Mouse (Mus musculus): ENCODE results near the gene Rpl31. TPM values are rescaled to one million over a fixed set of nuclear protein-coding genes. Genes with fewer than 3 reads are reported as not detected.

Gene Rpl31
- polyA plus RNA-seq, 1 experiment from 2014 or later, result 410 TPM

- Histone ChIP-seq H3K27ac (no peak overlapping the region), H3K9me3 (no peaks in the 10 kb centered on the region), H3K9ac (no peak overlapping the region), H3K4me2 (replicated peaks) (no peak overlapping the region), H3K4me1 (peaks cover 20% of the 10 kb centered on the region), H3K36me3 (peaks cover 48% of the 10 kb centered on the region), H3K4me3 (no peak overlapping the region), H3K27me3 (replicated peaks) (no peaks in the 10 kb centered on the region)
- ATAC-seq (ENCODE audit: low FRiP score, low read depth), result no peak
- 91% methylated on average over 6 of the region's 6 CpGs for WGBS
Measured at GRCm38 (mm10) chr1:39370431-39370830, 2.8 kb downstream of the Rpl31 start.

- no peaks in the 10 kb centered on the region for H3K9me3 ChIP-seq
- H3K4me3 ChIP-seq, result no peak overlapping the region
- H3K27me3 ChIP-seq (replicated peaks), result no peaks in the 10 kb centered on the region
- H3K4me2 ChIP-seq (replicated peaks), result no peak overlapping the region
- ATAC-seq (ENCODE audit: low FRiP score, low read depth), result no peak
- WGBS, result 87% methylated on average over 8 of the region's 8 CpGs
- no peak overlapping the region for H3K9ac ChIP-seq
- H3K27ac ChIP-seq, result no peak overlapping the region
- peaks cover 54% of the 10 kb centered on the region for H3K36me3 ChIP-seq
- peaks cover 14% of the 10 kb centered on the region for H3K4me1 ChIP-seq
Measured at GRCm38 (mm10) chr1:39372220-39372843, 4.7 kb downstream of the Rpl31 start.

GRCm38 (mm10) chr1:39373378-39373777 lies 5.7 kb downstream of the Rpl31 start:
- no peaks in the 10 kb centered on the region for H3K9me3 ChIP-seq
- peaks cover 54% of the 10 kb centered on the region for H3K36me3 ChIP-seq

GRCm38 (mm10) chr1:39374231-39374809 lies 6.7 kb downstream of the Rpl31 start:
- H3K9me3 ChIP-seq, result no peaks in the 10 kb centered on the region
- peaks cover 6% of the 10 kb centered on the region for H3K4me1 ChIP-seq
- H3K9ac ChIP-seq, result no peak overlapping the region
- WGBS, result 91% methylated on average over 5 of the region's 5 CpGs
- H3K27me3 ChIP-seq (replicated peaks), result no peaks in the 10 kb centered on the region
- no peak for ATAC-seq (ENCODE audit: low FRiP score, low read depth)
- no peak overlapping the region for H3K4me3 ChIP-seq
- H3K36me3 ChIP-seq, result peaks cover 54% of the 10 kb centered on the region
- no peak overlapping the region for H3K27ac ChIP-seq
- no peak overlapping the region for H3K4me2 ChIP-seq (replicated peaks)

More at GRCm38 (mm10) chr1:39373378-39373777, 5.7 kb downstream of the Rpl31 start:
- WGBS, result 72% methylated on average over 4 of the region's 4 CpGs
- Histone ChIP-seq H3K4me1 (peaks cover 14% of the 10 kb centered on the region), H3K27me3 (replicated peaks) (no peaks in the 10 kb centered on the region), H3K4me2 (replicated peaks) (no peak overlapping the region), H3K9ac (no peak overlapping the region), H3K4me3 (no peak overlapping the region), H3K27ac (no peak overlapping the region)
- ATAC-seq (ENCODE audit: low FRiP score, low read depth), result no peak

- H3K4me3 ChIP-seq, result no peak overlapping the region
- no peaks in the 10 kb centered on the region for H3K27me3 ChIP-seq (replicated peaks)
- no peak for ATAC-seq (ENCODE audit: low FRiP score, low read depth)
- WGBS, result 91% methylated on average over 7 of the region's 7 CpGs
- H3K27ac ChIP-seq, result no peak overlapping the region
- H3K4me1 ChIP-seq, result no peaks in the 10 kb centered on the region
- peaks cover 37% of the 10 kb centered on the region for H3K36me3 ChIP-seq
- no peak overlapping the region for H3K9ac ChIP-seq
- H3K9me3 ChIP-seq, result no peaks in the 10 kb centered on the region
- no peak overlapping the region for H3K4me2 ChIP-seq (replicated peaks)
Measured at GRCm38 (mm10) chr1:39376121-39376520, 8.5 kb downstream of the Rpl31 start.

- peaks cover 31% of the 10 kb centered on the region for H3K36me3 ChIP-seq
Measured at GRCm38 (mm10) chr1:39376726-39377240, 9.1 kb downstream of the Rpl31 start.

GRCm38 (mm10) chr1:39378540-39378939 lies 10.9 kb downstream of the Rpl31 start:
- H3K4me1 ChIP-seq, result no peaks in the 10 kb centered on the region
- H3K9me3 ChIP-seq, result no peaks in the 10 kb centered on the region
- H3K4me2 ChIP-seq (replicated peaks), result no peak overlapping the region
- WGBS, result 80% methylated on average over 1 of the region's 1 CpGs
- ATAC-seq (ENCODE audit: low FRiP score, low read depth), result no peak
- H3K27me3 ChIP-seq (replicated peaks), result no peaks in the 10 kb centered on the region
- no peak overlapping the region for H3K27ac ChIP-seq
- H3K9ac ChIP-seq, result no peak overlapping the region
- peaks cover 14% of the 10 kb centered on the region for H3K36me3 ChIP-seq
- H3K4me3 ChIP-seq, result no peak overlapping the region

More at GRCm38 (mm10) chr1:39376726-39377240, 9.1 kb downstream of the Rpl31 start:
- WGBS, result 94% methylated on average over 9 of the region's 9 CpGs
- Histone ChIP-seq H3K27me3 (replicated peaks) (no peaks in the 10 kb centered on the region), H3K9ac (no peak overlapping the region), H3K9me3 (no peaks in the 10 kb centered on the region), H3K27ac (no peak overlapping the region), H3K4me2 (replicated peaks) (no peak overlapping the region), H3K4me1 (no peaks in the 10 kb centered on the region), H3K4me3 (no peak overlapping the region)
- ATAC-seq (ENCODE audit: low FRiP score, low read depth), result no peak

- no peak for ATAC-seq (ENCODE audit: low FRiP score, low read depth)
- WGBS, result 78% methylated on average over 5 of the region's 5 CpGs
- Histone ChIP-seq H3K4me1 (no peaks in the 10 kb centered on the region), H3K36me3 (peaks cover 9% of the 10 kb centered on the region), H3K27ac (no peak overlapping the region), H3K9ac (no peak overlapping the region), H3K4me3 (no peak overlapping the region), H3K27me3 (replicated peaks) (no peaks in the 10 kb centered on the region), H3K9me3 (no peaks in the 10 kb centered on the region), H3K4me2 (replicated peaks) (no peak overlapping the region)
Measured at GRCm38 (mm10) chr1:39379021-39379420, 11.4 kb downstream of the Rpl31 start.

GRCm38 (mm10) chr1:39381017-39381416 lies 13.4 kb downstream of the Rpl31 start:
- no peak overlapping the region for H3K4me2 ChIP-seq (replicated peaks)
- H3K4me1 ChIP-seq, result no peaks in the 10 kb centered on the region
- 84% methylated on average over 9 of the region's 9 CpGs for WGBS
- no peaks in the 10 kb centered on the region for H3K27me3 ChIP-seq (replicated peaks)
- no peak overlapping the region for H3K4me3 ChIP-seq
- peaks cover 5% of the 10 kb centered on the region; the same call in 1 of the 2 replicates for H3K36me3 ChIP-seq
- no peaks in the 10 kb centered on the region for H3K9me3 ChIP-seq
- ATAC-seq (ENCODE audit: low FRiP score, low read depth), result no peak
- H3K27ac ChIP-seq, result no peak overlapping the region
- H3K9ac ChIP-seq, result no peak overlapping the region

GRCm38 (mm10) chr1:39384914-39385313 lies 17.3 kb downstream of the Rpl31 start:
- Histone ChIP-seq H3K27ac (no peak overlapping the region), H3K4me2 (replicated peaks) (no peak overlapping the region), H3K36me3 (no peaks in the 10 kb centered on the region), H3K4me3 (no peak overlapping the region), H3K4me1 (no peaks in the 10 kb centered on the region), H3K27me3 (replicated peaks) (no peaks in the 10 kb centered on the region), H3K9ac (no peak overlapping the region), H3K9me3 (no peaks in the 10 kb centered on the region)
- WGBS, result 89% methylated on average over 9 of the region's 9 CpGs
- ATAC-seq (ENCODE audit: low FRiP score, low read depth), result no peak

GRCm38 (mm10) chr1:39386456-39386855 lies 18.8 kb downstream of the Rpl31 start:
- Histone ChIP-seq H3K4me1 (no peaks in the 10 kb centered on the region), H3K4me2 (replicated peaks) (no peak overlapping the region), H3K9me3 (no peaks in the 10 kb centered on the region), H3K27me3 (replicated peaks) (no peaks in the 10 kb centered on the region), H3K9ac (no peak overlapping the region), H3K36me3 (no peaks in the 10 kb centered on the region), H3K27ac (no peak overlapping the region), H3K4me3 (no peak overlapping the region)
- 87% methylated on average over 3 of the region's 3 CpGs for WGBS
- ATAC-seq (ENCODE audit: low FRiP score, low read depth), result no peak

- H3K9ac ChIP-seq, result no peak overlapping the region
- no peak overlapping the region for H3K4me2 ChIP-seq (replicated peaks)
- H3K27ac ChIP-seq, result no peak overlapping the region
- ATAC-seq (ENCODE audit: low FRiP score, low read depth), result no peak
- H3K27me3 ChIP-seq (replicated peaks), result no peaks in the 10 kb centered on the region
- H3K4me1 ChIP-seq, result no peaks in the 10 kb centered on the region
- H3K36me3 ChIP-seq, result no peaks in the 10 kb centered on the region
- H3K9me3 ChIP-seq, result no peaks in the 10 kb centered on the region
- WGBS, result 91% methylated on average over 4 of the region's 4 CpGs
- no peak overlapping the region for H3K4me3 ChIP-seq
Measured at GRCm38 (mm10) chr1:39387497-39387896, 19.9 kb downstream of the Rpl31 start.

GRCm38 (mm10) chr1:39388163-39388562 lies 20.5 kb downstream of the Rpl31 start:
- Histone ChIP-seq H3K9me3 (no peaks in the 10 kb centered on the region), H3K4me2 (replicated peaks) (no peak overlapping the region), H3K9ac (no peak overlapping the region), H3K27me3 (replicated peaks) (no peaks in the 10 kb centered on the region), H3K36me3 (no peaks in the 10 kb centered on the region), H3K27ac (no peak overlapping the region), H3K4me1 (no peaks in the 10 kb centered on the region), H3K4me3 (no peak overlapping the region)
- 85% methylated on average over 2 of the region's 2 CpGs for WGBS
- ATAC-seq (ENCODE audit: low FRiP score, low read depth), result no peak

All from neural tube, embryonic 12.5 days (tissue).